Mouse (Mus musculus) midbrain, embryonic 16.5 days (tissue): ENCODE measurements around the gene Btnl10. TPM values are rescaled to one million over a fixed set of nuclear protein-coding genes. Genes with fewer than 3 reads are reported as not detected.
A peak's percentile ranks its signal among the peaks of the same experiment; 100 is the strongest.

ENCODE experiments used
- ATAC-seq: fragments of 200-750 bp; cut with Nextera tagmentation; 2 replicates; pipeline ENCODE4 v1.8.0; 2017; ENCODE audit warnings: moderate TSS enrichment
- H3K27ac ChIP-seq: fragments of 300-500 bp; sonication (generic); 2 replicates; pipeline ENCODE4 v1.5.1; 2014; ENCODE audit warnings: mild to moderate bottlenecking, low read length, mixed read lengths
- H3K27me3 ChIP-seq: fragments of 300-500 bp; sonication (generic); 2 replicates; pipeline ENCODE4 v1.6.1; 2014; ENCODE audit warnings: low read depth, low read length, mixed read lengths; ENCODE audit not compliant: control insufficient read depth, insufficient read depth
- H3K36me3 ChIP-seq: fragments of 300-500 bp; sonication (generic); 2 replicates; pipeline ENCODE4 v1.6.1; 2014; ENCODE audit warnings: mild to moderate bottlenecking, low read length, moderate library complexity, mixed read lengths; ENCODE audit not compliant: control insufficient read depth, insufficient read depth
- H3K4me1 ChIP-seq: fragments of 300-500 bp; sonication (generic); 2 replicates; pipeline ENCODE4 v1.6.1; 2014; ENCODE audit warnings: mild to moderate bottlenecking, low read length, mixed read lengths; ENCODE audit not compliant: control insufficient read depth, insufficient read depth
- H3K4me2 ChIP-seq: fragments of 300-500 bp; sonication (generic); 2 replicates; pipeline ENCODE4 v1.6.1; 2014; ENCODE audit warnings: mild to moderate bottlenecking, low read length, mixed read lengths
- H3K4me3 ChIP-seq: fragments of 300-500 bp; sonication (generic); 2 replicates; pipeline ENCODE4 v1.5.1; 2014; ENCODE audit warnings: low read depth, mild to moderate bottlenecking, low read length, moderate library complexity, mixed read lengths
- H3K9ac ChIP-seq: fragments of 300-500 bp; sonication (generic); 2 replicates; pipeline ENCODE4 v1.6.1; 2014; ENCODE audit warnings: low read depth, low read length, mixed read lengths
- H3K9me3 ChIP-seq: fragments of 300-500 bp; sonication (generic); replicated peaks from 2 replicates; pipeline ENCODE4 v1.6.1; 2014; ENCODE audit warnings: mild to moderate bottlenecking, low read length, mixed read lengths; ENCODE audit not compliant: control insufficient read depth, poor library complexity, severe bottlenecking
- WGBS: fragments of 180-500 bp; shearing (Covaris S2); extraction: QIAGEN DNeasy Blood & Tissue Kit; methylation state at CpG from one replicate; pipeline ENCODE4 v1.1.7; 2014; 5-methylcytosine and 5-hydroxymethylcytosine counted together
- polyA plus RNA-seq: library from polyadenylated mRNA; unstranded; fragments of >200 nt; fragmentation: Nextera tagmentation; extraction: Ambion mirVana; gene quantifications from 2 replicates; pipeline ENCODE4 v1.2.1, GENCODE M21; 2015

Btnl10 gene
- polyA plus RNA-seq, 1 experiment from 2014 or later, result not detected

DNA sequence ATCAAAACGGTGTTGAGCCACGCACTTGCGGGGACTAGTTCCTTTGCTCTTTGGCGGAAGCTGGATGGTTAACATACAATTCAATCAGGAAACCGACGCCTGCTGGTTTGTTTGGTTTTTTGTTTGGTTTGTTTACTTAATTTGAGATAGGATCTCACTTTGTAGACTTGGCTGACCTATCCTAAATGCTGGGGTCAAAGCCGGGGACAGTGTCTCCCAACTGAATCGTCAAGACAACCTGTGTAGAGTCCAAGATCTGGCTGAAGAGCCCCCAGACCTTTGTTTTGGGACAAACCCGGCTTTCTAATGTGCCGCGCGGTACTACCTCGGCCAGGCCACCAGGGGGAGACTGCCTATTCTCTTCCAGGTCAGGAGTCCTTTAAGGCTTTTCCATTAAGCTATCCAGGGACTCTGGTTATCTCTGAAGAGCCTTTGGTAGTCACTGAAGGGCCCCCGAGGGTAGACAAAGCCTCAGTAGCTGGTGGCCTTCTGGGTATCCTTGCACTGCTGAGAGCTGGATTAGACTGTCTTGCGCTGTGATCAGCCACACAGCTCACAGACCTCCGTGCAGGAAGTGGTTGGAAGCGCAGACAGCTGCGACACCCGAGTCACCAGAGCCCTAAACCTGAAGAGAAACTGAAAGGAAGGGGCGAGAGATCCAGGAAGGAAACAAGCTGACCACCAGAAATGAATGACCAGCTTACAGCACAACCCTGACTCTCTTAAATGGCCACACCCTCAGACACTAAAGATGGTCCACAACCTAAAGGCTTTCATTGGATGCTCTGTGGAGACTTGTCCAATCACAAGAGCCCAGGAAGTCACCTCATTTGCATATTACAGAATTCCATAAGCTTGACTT lies 10.3 kb downstream of the Btnl10 start:
- 32% methylated on average over 20 of the region's 20 CpGs for WGBS
- Histone ChIP-seq H3K36me3 (peaks cover 12% of the 10 kb centered on the region), H3K9ac (no peak overlapping the region; the same call in 1 of the 2 replicates), H3K4me1 (no peaks in the 10 kb centered on the region), H3K4me3 (no peak overlapping the region), H3K4me2 (peak overlapping the region; percentile 13), H3K27ac (peak overlapping the region; percentile 43; the same call in 1 of the 2 replicates), H3K27me3 (no peaks in the 10 kb centered on the region), H3K9me3 (no peaks in the 10 kb centered on the region)
- peak; percentile 50; the same call in 1 of the 2 replicates for ATAC-seq

DNA sequence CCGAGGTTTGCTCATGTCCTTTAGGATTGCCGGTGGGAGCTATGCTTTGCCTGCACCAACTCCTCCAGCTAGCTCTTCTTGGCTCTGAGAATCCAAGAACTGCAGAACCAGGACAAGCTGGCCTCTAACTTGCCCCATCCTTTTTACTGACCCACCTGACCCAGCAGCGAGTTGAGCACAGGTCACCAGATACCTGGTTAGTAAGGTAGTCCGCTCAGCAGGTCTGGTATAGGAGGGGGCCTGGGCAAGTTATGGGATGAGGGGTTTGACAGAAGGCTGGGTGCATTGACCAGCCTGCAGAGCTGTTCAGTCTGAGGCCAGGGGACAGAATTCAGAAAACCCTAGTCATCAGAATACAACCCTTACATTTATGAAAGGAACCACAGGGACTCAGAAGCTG lies 11.3 kb downstream of the Btnl10 start:
- H3K4me3 ChIP-seq, result no peak overlapping the region
- no peaks in the 10 kb centered on the region for H3K4me1 ChIP-seq
- peaks cover 23% of the 10 kb centered on the region for H3K36me3 ChIP-seq
- H3K4me2 ChIP-seq, result no peak overlapping the region
- H3K27me3 ChIP-seq, result no peaks in the 10 kb centered on the region
- H3K9ac ChIP-seq, result no peak overlapping the region
- no peak overlapping the region for H3K27ac ChIP-seq
- no peaks in the 10 kb centered on the region for H3K9me3 ChIP-seq
- 86% methylated on average over 4 of the region's 4 CpGs for WGBS
- no peak for ATAC-seq

DNA sequence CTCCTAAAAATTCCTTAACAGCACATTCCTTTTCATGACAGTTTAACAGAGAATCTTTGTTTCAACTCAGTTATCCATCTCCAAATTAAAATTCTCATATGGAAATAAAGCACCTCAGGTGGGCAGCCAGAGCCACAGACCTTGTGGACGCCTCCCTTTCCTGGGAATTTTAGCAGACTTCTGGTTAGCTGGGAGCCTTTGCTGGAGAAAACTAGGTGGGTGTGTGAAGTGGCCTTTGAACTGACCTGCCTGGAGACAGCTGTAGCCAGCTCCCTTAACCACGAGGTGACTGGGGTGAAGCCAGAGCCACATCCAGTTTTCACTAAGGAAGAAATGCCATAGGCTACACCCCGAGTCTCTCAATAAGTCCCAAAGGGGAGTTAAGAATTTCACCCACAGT lies 11.9 kb downstream of the Btnl10 start:
- WGBS, result 66% methylated on average over 3 of the region's 3 CpGs
- Histone ChIP-seq H3K27ac (no peak overlapping the region), H3K9ac (no peak overlapping the region), H3K27me3 (no peaks in the 10 kb centered on the region), H3K36me3 (peaks cover 25% of the 10 kb centered on the region), H3K4me1 (no peaks in the 10 kb centered on the region), H3K4me3 (no peak overlapping the region), H3K4me2 (no peak overlapping the region), H3K9me3 (no peaks in the 10 kb centered on the region)
- no peak for ATAC-seq

DNA sequence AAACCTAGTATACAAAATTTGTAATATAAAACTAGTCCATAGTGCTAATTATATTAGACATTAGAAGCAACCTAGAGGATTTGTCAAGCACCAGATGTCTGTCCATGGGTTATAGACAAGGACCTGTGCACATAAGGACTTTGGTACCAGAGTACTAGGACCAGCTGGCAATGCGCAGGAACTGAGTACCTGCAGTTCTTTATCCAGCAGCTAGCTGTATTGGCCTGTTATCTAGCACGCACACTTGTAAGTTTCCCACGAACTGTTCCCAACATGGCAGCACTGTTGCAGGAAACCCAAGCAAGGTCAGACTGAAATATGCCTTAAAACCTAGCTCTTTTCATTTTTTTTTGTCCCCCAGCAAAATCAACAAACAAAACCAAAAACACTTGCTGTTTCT lies 12.5 kb downstream of the Btnl10 start:
- H3K9me3 ChIP-seq, result no peaks in the 10 kb centered on the region

DNA sequence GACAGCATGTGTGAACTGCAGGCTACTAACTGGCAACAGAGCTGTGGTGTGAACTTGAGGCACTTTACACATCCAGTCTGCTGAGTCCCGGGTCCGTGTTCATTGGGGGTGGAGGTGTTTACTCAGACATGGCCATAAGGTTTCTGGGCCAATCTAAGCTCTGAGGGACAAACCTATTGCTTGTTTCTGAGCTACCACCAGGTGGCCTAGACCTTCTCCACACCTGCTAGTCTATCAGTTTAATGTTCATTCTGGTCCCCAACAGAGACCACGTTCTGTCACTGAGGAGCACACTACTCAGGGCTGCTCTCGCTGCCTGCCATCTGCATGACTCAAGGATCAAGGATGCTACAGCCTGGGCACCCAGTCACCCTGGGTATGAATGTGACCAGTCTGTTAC lies 13.9 kb downstream of the Btnl10 start:
- 84% methylated on average over 4 of the region's 4 CpGs for WGBS
- Histone ChIP-seq H3K9ac (no peak overlapping the region), H3K4me2 (no peak overlapping the region), H3K27me3 (no peaks in the 10 kb centered on the region), H3K4me3 (no peak overlapping the region), H3K36me3 (peaks cover 29% of the 10 kb centered on the region), H3K9me3 (no peaks in the 10 kb centered on the region), H3K27ac (no peak overlapping the region), H3K4me1 (peaks cover 8% of the 10 kb centered on the region)
- ATAC-seq, result no peak

More for the DNA sequence above, 12.5 kb downstream of the Btnl10 start:
- H3K4me2 ChIP-seq, result no peak overlapping the region
- ATAC-seq, result no peak
- no peak overlapping the region for H3K4me3 ChIP-seq
- no peak overlapping the region for H3K27ac ChIP-seq
- H3K27me3 ChIP-seq, result no peaks in the 10 kb centered on the region
- peaks cover 25% of the 10 kb centered on the region for H3K36me3 ChIP-seq
- no peaks in the 10 kb centered on the region for H3K4me1 ChIP-seq
- 88% methylated on average over 3 of the region's 3 CpGs for WGBS
- no peak overlapping the region for H3K9ac ChIP-seq

DNA sequence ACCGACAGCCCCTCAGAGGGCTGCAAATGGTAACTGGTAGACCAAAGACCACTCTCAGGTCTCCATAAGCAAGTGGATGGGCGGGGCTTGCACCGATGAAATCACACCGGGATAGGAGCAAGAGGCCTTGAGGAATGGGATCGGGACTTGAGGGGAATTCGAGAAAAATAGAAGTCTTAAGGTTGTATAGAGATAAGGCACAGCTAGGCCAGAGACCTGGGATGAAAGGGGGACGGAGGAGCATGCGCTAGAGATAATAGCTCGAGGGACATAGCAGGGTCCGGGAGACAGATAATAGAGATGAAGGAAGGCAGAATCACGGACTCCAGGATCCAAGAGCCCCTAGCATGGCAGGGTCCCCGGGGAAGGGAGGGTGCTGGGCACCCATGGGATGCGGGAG lies 20.2 kb downstream of the Btnl10 start:
- Histone ChIP-seq H3K4me3 (peak overlapping the region; percentile 81), H3K27ac (peak overlapping the region; percentile 94), H3K9me3 (no peaks in the 10 kb centered on the region), H3K36me3 (peaks cover 18% of the 10 kb centered on the region), H3K9ac (peak overlapping the region; percentile 99), H3K27me3 (no peaks in the 10 kb centered on the region), H3K4me2 (peak overlapping the region; percentile 86), H3K4me1 (peaks cover 22% of the 10 kb centered on the region)
- 3% methylated on average over 13 of the region's 13 CpGs for WGBS
- no peak for ATAC-seq

DNA sequence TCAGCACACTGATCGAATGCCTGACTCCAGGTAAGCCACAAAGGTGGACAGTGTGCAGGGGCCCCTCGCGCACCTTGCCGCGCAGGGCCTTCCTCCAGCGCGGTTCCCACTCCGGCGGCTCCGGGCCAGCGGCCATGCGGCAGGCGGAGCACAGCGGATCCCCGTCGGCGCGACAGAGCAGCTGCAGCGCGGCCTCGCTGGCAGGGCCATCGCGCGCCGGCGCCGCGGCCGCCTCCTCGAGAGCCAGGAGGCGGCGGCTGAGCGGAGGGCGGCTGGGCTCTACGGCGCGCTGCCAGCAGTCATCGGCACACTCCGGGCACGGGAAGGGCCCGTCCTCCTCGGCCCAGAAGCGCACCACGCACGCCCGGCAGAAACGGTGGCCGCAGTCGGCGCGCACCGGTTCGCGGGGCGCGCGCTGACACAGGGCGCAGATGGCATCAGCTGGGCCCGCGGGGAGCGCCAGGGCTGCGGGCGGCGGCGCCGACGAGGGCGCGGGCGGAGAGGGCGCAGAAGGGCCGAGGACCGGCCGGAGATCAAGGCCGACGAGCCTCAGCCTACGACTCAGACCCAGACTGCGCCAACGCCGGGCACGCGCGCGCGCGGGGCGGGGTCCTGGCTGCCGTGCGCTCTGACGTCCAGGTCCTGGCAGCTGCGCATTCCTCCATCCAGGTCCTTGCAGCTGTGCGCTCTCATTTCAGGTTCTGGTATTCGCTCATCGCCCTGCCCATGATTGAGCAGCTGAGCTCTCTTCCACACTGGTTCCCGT lies 20.8 kb downstream of the Btnl10 start, which contains the start of gene Rnf187:
Gene Rnf187 (minus strand): TSS at position 595 of the 766 bp plus-strand sequence.
- peak within 1 kb of the TSS; percentile 81 for H3K4me3 ChIP-seq
- peaks cover 22% of the 10 kb centered on the region for H3K4me1 ChIP-seq
- peak within 1 kb of the TSS; percentile 86 for H3K4me2 ChIP-seq
- peaks cover 12% of the 10 kb centered on the region for H3K36me3 ChIP-seq
- peak within 1 kb of the TSS; percentile 99 for H3K9ac ChIP-seq
- H3K9me3 ChIP-seq, result no peaks in the 10 kb centered on the region
- no peaks in the 10 kb centered on the region for H3K27me3 ChIP-seq
- peak; percentile 98 for ATAC-seq
- WGBS, result under 1% methylated on average over 77 of the region's 95 CpGs
- H3K27ac ChIP-seq, result peak within 1 kb of the TSS; percentile 94

DNA sequence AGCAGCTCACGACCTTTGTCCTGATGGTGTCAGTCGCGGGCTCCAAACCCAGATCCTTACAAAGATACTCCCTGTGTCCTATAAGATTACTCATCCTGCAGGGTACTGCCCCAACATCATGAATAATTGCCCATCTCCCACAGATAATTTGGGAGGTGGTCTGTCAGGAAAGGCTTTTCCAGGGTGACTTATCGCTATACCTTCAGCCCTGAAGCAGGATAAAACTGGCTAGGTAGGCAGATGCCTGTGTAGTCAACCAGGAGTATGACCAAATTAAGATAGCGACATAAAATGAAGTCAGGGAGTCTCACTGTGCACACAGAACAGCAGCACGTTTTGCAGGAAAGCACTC lies 21.4 kb downstream of the Btnl10 start:
- 11% methylated on average over 6 of the region's 6 CpGs for WGBS
- Histone ChIP-seq H3K9me3 (no peaks in the 10 kb centered on the region), H3K4me2 (peak overlapping the region; percentile 51), H3K4me3 (peak overlapping the region; percentile 81), H3K9ac (peak overlapping the region; percentile 99), H3K4me1 (peaks cover 22% of the 10 kb centered on the region), H3K36me3 (peaks cover 7% of the 10 kb centered on the region; the same call in 1 of the 2 replicates), H3K27ac (peak overlapping the region; percentile 94), H3K27me3 (no peaks in the 10 kb centered on the region)
- ATAC-seq, result peak; percentile 41

DNA sequence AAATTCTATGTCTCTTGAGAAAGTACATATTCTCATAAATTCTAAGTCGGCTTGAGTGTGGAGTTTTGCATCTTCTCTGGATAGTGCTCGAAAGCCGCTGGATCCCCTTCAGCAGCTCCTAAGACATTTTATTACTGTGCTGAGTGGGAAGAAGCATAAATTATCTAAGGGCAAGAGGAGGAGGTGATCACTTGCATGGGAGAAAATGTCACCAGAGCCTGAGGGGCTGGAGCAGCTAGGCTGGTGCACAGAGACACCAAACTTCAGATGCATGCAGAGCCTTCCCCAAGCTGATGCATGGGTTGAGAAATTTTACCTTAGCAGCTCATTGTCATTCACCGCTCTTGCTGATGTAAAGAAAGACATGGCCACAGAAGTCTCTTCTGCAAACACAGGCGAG lies 26.4 kb downstream of the Btnl10 start:
- Histone ChIP-seq H3K9ac (no peak overlapping the region), H3K4me2 (no peak overlapping the region), H3K27me3 (no peaks in the 10 kb centered on the region), H3K36me3 (no peaks in the 10 kb centered on the region), H3K27ac (no peak overlapping the region), H3K4me1 (peaks cover 8% of the 10 kb centered on the region), H3K9me3 (no peaks in the 10 kb centered on the region), H3K4me3 (no peak overlapping the region)
- WGBS, result 74% methylated on average over 5 of the region's 5 CpGs
- no peak for ATAC-seq
